Mouse (Mus musculus): Measurements from ENCODE around the gene Olfr1491. TPM values are rescaled to one million over a fixed set of nuclear protein-coding genes. Genes with fewer than 3 reads are reported as not detected.

Olfr1491 gene
- polyA plus RNA-seq (2015; fragmentation: Nextera tagmentation; extraction: Ambion mirVana), result not detected in 2 replicates

DNA sequence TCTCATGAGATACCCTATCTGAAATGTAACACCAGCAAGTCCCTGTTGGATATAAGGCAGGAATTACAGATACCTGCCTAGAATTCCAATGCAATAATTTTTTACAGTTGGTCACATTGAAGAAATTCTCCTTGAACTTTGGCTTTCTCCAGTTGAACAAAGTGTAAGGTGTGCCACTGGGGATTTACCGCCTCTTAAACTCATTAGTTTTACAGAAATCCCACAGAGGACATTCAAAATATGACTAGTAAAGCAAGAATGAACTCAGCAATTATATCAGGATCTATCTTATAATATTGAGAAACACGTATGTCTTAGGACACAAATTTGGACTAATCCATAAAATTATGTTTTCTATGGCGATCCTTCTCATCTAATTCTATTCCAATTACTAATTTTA lies at the start of gene Olfr1491:
Gene Olfr1491, plus strand, starts transcription at position 301 of the 400 bp plus-strand sequence.
- Histone ChIP-seq H3K27me3 (replicated peaks; ENCODE audit: insufficient read depth, low read length) (no peaks in the 10 kb centered on the region), H3K4me2 (replicated peaks; ENCODE audit: low read depth, low read length) (no peak within 1 kb of the TSS), H3K27ac (ENCODE audit: low read length) (no peak within 1 kb of the TSS), H3K36me3 (ENCODE audit: insufficient read depth, low read length) (no peaks in the 10 kb centered on the region), H3K9me3 (ENCODE audit: low read length) (no peaks in the 10 kb centered on the region), H3K9ac (replicated peaks; ENCODE audit: low read depth) (no peak within 1 kb of the TSS), H3K4me1 (ENCODE audit: insufficient read depth, low read depth, low read length) (no peaks in the 10 kb centered on the region), H3K4me3 (ENCODE audit: low read depth, low read length) (no peak within 1 kb of the TSS)
- 62% methylated on average over 3 of the region's 3 CpGs for WGBS
- no peak for DNase-seq (ENCODE audit: low spot score)
- no peak for ATAC-seq
- no peak for TF ChIP-seq CTCF (IDR thresholded peaks at IDR 0.05)

DNA sequence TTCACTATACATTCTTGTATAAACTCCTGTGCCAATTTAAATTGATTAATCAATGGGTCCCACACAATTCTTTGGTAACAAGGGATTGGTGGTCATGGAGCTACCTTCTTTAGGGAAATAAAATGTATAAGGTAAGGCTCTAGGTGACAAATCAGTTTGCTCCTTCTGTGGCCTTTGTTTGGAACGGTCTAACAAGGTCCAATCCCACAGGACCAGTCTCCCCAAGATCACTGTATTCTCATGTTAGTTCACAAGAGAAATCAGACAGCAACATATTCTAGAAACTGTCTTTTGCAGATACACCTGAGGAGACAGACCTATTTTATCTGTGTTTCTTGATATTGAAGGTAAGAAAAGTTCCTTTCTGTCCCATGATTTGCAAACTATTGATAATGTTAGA lies 46.3 kb upstream of the Olfr1491 start, which contains the start of gene Olfr1490:
Gene Olfr1490, plus strand, starts transcription at position 301 of the 400 bp plus-strand sequence.
- 56% methylated on average over 1 of the region's 1 CpGs for WGBS
- no peak for DNase-seq (ENCODE audit: low spot score)

DNA sequence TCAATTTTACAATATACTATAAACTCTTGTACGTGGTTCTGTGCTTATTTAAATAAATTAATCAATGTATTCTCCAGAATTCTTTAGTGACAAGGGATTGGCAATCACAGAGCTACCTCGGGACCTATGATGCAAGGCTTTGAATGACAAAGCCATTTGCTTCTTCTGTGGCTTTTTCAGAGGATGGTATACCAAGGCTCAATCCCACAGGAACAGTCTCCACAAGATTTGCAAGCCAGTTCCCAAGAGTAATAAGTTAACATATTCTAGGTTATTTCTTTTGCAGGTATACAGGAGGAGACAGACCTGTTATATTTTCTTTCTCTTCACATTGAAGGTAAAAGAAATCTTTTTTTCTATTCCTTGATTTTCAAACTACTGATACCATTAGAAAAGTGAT lies 25.9 kb downstream of the Olfr1491 start, which contains the start of gene Olfr1493-ps1:
Gene Olfr1493-ps1, plus strand, starts transcription at position 301 of the 400 bp plus-strand sequence.
- DNase-seq (ENCODE audit: low spot score), result no peak
- no peak for ATAC-seq
- WGBS, result 35% methylated on average over 2 of the region's 2 CpGs

More for the DNA sequence above, 46.3 kb upstream of the Olfr1491 start, which contains the start of gene Olfr1490:
- no peaks in the 10 kb centered on the region for H3K4me1 ChIP-seq (ENCODE audit: insufficient read depth, low read depth, low read length)
- H3K27me3 ChIP-seq (replicated peaks; ENCODE audit: insufficient read depth, low read length), result no peaks in the 10 kb centered on the region
- H3K9me3 ChIP-seq (ENCODE audit: low read length), result no peaks in the 10 kb centered on the region
- no peak within 1 kb of the TSS for H3K4me2 ChIP-seq (replicated peaks; ENCODE audit: low read depth, low read length)
- H3K27ac ChIP-seq (ENCODE audit: low read length), result no peak within 1 kb of the TSS
- TF ChIP-seq EP300 (IDR thresholded peaks at IDR 0.05) (no peak), CTCF (IDR thresholded peaks at IDR 0.05) (no peak)
- no peak within 1 kb of the TSS for H3K4me3 ChIP-seq (ENCODE audit: low read depth, low read length)
- no peaks in the 10 kb centered on the region for H3K36me3 ChIP-seq (ENCODE audit: insufficient read depth, low read length)
- H3K9ac ChIP-seq (replicated peaks; ENCODE audit: low read depth), result no peak within 1 kb of the TSS
- no peak for ATAC-seq

DNA sequence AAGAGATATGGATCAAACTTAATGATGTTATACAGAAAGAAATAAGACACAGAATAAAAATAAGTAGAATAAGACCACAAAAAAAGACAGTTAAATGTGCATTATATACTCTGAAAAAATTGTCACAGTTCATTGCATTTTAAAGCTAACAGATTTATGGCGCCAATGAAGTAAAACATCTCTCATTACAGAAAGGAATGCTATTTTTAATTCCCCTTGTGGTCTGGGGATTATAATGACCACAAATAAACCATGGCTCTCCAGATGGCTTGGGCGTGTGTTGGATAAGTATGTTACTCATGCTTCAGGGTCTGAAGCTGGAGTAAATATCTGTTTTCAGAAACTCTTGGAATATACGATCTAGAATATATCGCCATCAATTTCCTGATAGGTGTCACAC lies 42.4 kb downstream of the Olfr1491 start, which contains the start of gene Olfr1494:
Gene Olfr1494, plus strand, starts transcription at position 301 of the 400 bp plus-strand sequence.
- Histone ChIP-seq H3K9me3 (ENCODE audit: low read length) (no peaks in the 10 kb centered on the region), H3K4me3 (ENCODE audit: low read depth, low read length) (no peak within 1 kb of the TSS), H3K27me3 (replicated peaks; ENCODE audit: insufficient read depth, low read length) (no peaks in the 10 kb centered on the region), H3K27ac (ENCODE audit: low read length) (no peak within 1 kb of the TSS), H3K9ac (replicated peaks; ENCODE audit: low read depth) (no peak within 1 kb of the TSS), H3K4me2 (replicated peaks; ENCODE audit: low read depth, low read length) (no peak within 1 kb of the TSS), H3K4me1 (ENCODE audit: insufficient read depth, low read depth, low read length) (no peaks in the 10 kb centered on the region), H3K36me3 (ENCODE audit: insufficient read depth, low read length) (no peaks in the 10 kb centered on the region)
- ATAC-seq (no peak), DNase-seq (ENCODE audit: low spot score) (no peak)
- WGBS, result 82% methylated on average over 4 of the region's 4 CpGs
- no peak for TF ChIP-seq CTCF (IDR thresholded peaks at IDR 0.05)
- no peak for TF ChIP-seq EP300 (IDR thresholded peaks at IDR 0.05)

More for the DNA sequence above, 25.9 kb downstream of the Olfr1491 start, which contains the start of gene Olfr1493-ps1:
- Histone ChIP-seq H3K27ac (ENCODE audit: low read length) (no peak within 1 kb of the TSS), H3K9me3 (ENCODE audit: low read length) (no peaks in the 10 kb centered on the region), H3K9ac (replicated peaks; ENCODE audit: low read depth) (no peak within 1 kb of the TSS), H3K27me3 (replicated peaks; ENCODE audit: insufficient read depth, low read length) (no peaks in the 10 kb centered on the region), H3K4me3 (ENCODE audit: low read depth, low read length) (no peak within 1 kb of the TSS), H3K4me2 (replicated peaks; ENCODE audit: low read depth, low read length) (no peak within 1 kb of the TSS), H3K4me1 (ENCODE audit: insufficient read depth, low read depth, low read length) (no peaks in the 10 kb centered on the region), H3K36me3 (ENCODE audit: insufficient read depth, low read length) (no peaks in the 10 kb centered on the region)
- no peak for TF ChIP-seq EP300 (IDR thresholded peaks at IDR 0.05)
- no peak for TF ChIP-seq CTCF (IDR thresholded peaks at IDR 0.05)

DNA sequence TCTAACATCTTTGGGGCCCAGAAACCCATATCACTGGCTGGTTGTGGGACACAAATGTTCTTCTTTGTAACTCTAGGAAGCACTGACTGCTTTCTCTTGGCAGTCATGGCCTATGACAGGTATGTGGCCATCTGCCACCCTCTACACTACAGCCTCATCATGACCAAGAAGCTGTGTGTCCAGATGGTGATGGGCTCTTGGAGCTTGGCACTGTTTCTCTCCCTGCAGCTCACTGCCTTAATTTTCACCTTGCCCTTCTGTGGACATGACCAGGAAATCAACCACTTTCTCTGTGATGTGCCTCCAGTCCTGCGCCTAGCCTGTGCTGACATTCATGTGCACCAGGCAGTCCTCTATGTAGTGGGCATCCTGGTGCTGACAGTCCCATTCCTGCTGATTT lies 52.3 kb downstream of the Olfr1491 start:
- ATAC-seq, result no peak
- Histone ChIP-seq H3K9ac (replicated peaks; ENCODE audit: low read depth) (no peak overlapping the region), H3K9me3 (ENCODE audit: low read length) (no peaks in the 10 kb centered on the region), H3K27me3 (replicated peaks; ENCODE audit: insufficient read depth, low read length) (no peaks in the 10 kb centered on the region), H3K4me2 (replicated peaks; ENCODE audit: low read depth, low read length) (no peak overlapping the region), H3K4me3 (ENCODE audit: low read depth, low read length) (no peak overlapping the region), H3K27ac (ENCODE audit: low read length) (no peak overlapping the region), H3K36me3 (ENCODE audit: insufficient read depth, low read length) (no peaks in the 10 kb centered on the region), H3K4me1 (ENCODE audit: insufficient read depth, low read depth, low read length) (no peaks in the 10 kb centered on the region)
- TF ChIP-seq EP300 (IDR thresholded peaks at IDR 0.05) (no peak), CTCF (IDR thresholded peaks at IDR 0.05) (no peak)
- WGBS, result 87% methylated on average over 1 of the region's 1 CpGs
- DNase-seq (ENCODE audit: low spot score), result no peak

Other genes starting within 250 kb of the Olfr1491 start
- not detected in 2 replicates for gene Olfr1472, start 241.2 kb upstream of the Olfr1491 start, polyA plus RNA-seq (2015; fragmentation: Nextera tagmentation; extraction: Ambion mirVana)
- gene Olfr1474, start 227.7 kb upstream of the Olfr1491 start, polyA plus RNA-seq (2015; fragmentation: Nextera tagmentation; extraction: Ambion mirVana), result not detected in 2 replicates
- gene Olfr1475, start 217.1 kb upstream of the Olfr1491 start, polyA plus RNA-seq (2015; fragmentation: Nextera tagmentation; extraction: Ambion mirVana), result not detected in 2 replicates
- not detected in 2 replicates for gene Olfr1477, start 196.7 kb upstream of the Olfr1491 start, polyA plus RNA-seq (2015; fragmentation: Nextera tagmentation; extraction: Ambion mirVana)
- gene Olfr1480, start 169.4 kb upstream of the Olfr1491 start, polyA plus RNA-seq (2015; fragmentation: Nextera tagmentation; extraction: Ambion mirVana), result not detected in 2 replicates
- gene Olfr1484, start 113.8 kb upstream of the Olfr1491 start, polyA plus RNA-seq (2015; fragmentation: Nextera tagmentation; extraction: Ambion mirVana), result not detected in 2 replicates
- gene Olfr1487, start 79.9 kb upstream of the Olfr1491 start, polyA plus RNA-seq (2015; fragmentation: Nextera tagmentation; extraction: Ambion mirVana), result not detected in 2 replicates
- not detected in 2 replicates for gene Olfr1489, start 65.6 kb upstream of the Olfr1491 start, polyA plus RNA-seq (2015; fragmentation: Nextera tagmentation; extraction: Ambion mirVana)
- gene Olfr1490, start 46.2 kb upstream of the Olfr1491 start, polyA plus RNA-seq (2015; fragmentation: Nextera tagmentation; extraction: Ambion mirVana), result not detected in 2 replicates
- gene Olfr1493-ps1, start 26.0 kb downstream of the Olfr1491 start, polyA plus RNA-seq (2015; fragmentation: Nextera tagmentation; extraction: Ambion mirVana), result not detected in 2 replicates
- not detected in 2 replicates for gene Olfr1494, start 42.5 kb downstream of the Olfr1491 start, polyA plus RNA-seq (2015; fragmentation: Nextera tagmentation; extraction: Ambion mirVana)
- gene Olfr1495, start 67.3 kb downstream of the Olfr1491 start, polyA plus RNA-seq (2015; fragmentation: Nextera tagmentation; extraction: Ambion mirVana), result not detected in 2 replicates
- gene Olfr1496, start 80.6 kb downstream of the Olfr1491 start, polyA plus RNA-seq (2015; fragmentation: Nextera tagmentation; extraction: Ambion mirVana), result not detected in 2 replicates
- not detected in 2 replicates for gene Olfr1497, start 100.9 kb downstream of the Olfr1491 start, polyA plus RNA-seq (2015; fragmentation: Nextera tagmentation; extraction: Ambion mirVana)
- gene Olfr1499, start 122.2 kb downstream of the Olfr1491 start, polyA plus RNA-seq (2015; fragmentation: Nextera tagmentation; extraction: Ambion mirVana), result not detected in 2 replicates
- not detected in 2 replicates for gene Olfr1500, start 133.2 kb downstream of the Olfr1491 start, polyA plus RNA-seq (2015; fragmentation: Nextera tagmentation; extraction: Ambion mirVana)
- not detected in 2 replicates for gene Olfr1501, start 153.4 kb downstream of the Olfr1491 start, polyA plus RNA-seq (2015; fragmentation: Nextera tagmentation; extraction: Ambion mirVana)
- not detected in 2 replicates for gene Olfr1502, start 164.5 kb downstream of the Olfr1491 start, polyA plus RNA-seq (2015; fragmentation: Nextera tagmentation; extraction: Ambion mirVana)
- not detected in 2 replicates for gene Olfr1504, start 200.7 kb downstream of the Olfr1491 start, polyA plus RNA-seq (2015; fragmentation: Nextera tagmentation; extraction: Ambion mirVana)
- gene Olfr1505, start 216.3 kb downstream of the Olfr1491 start, polyA plus RNA-seq (2015; fragmentation: Nextera tagmentation; extraction: Ambion mirVana), result not detected in 2 replicates

Measured in lung, postnatal 0 days (tissue).